Mouse (Mus musculus): ENCODE data around the gene Pank4. TPM values are rescaled to one million over a fixed set of nuclear protein-coding genes. Genes with fewer than 3 reads are reported as not detected.

Gene Pank4
- total RNA-seq, 2 experiments from 2014 or later, result 38.3 to 46.8 TPM

- no peak for DNase-seq (ENCODE audit: low spot score in 2 of 2)
Observed at GRCm38 (mm10) chr4:155011312-155012025, 47.5 kb downstream of the Pank4 start.

GRCm38 (mm10) chr4:155012115-155012514 is 48.2 kb downstream of the Pank4 start:
- no peak for DNase-seq (ENCODE audit: low spot score in 2 of 2)

- DNase-seq (ENCODE audit: low spot score in 2 of 2), result peak; percentile 66 to 72
Observed at GRCm38 (mm10) chr4:155012788-155013187, 48.9 kb downstream of the Pank4 start.

- no peak for DNase-seq (ENCODE audit: low spot score in 2 of 2)
Observed at GRCm38 (mm10) chr4:155014244-155014643, 50.3 kb downstream of the Pank4 start.

GRCm38 (mm10) chr4:155014791-155015190 is 50.9 kb downstream of the Pank4 start:
- DNase-seq (ENCODE audit: low spot score in 2 of 2), result peak; percentile 68 to 85

GRCm38 (mm10) chr4:155015550-155015949 is 51.6 kb downstream of the Pank4 start:
- DNase-seq (ENCODE audit: low spot score in 2 of 2), result no peak

GRCm38 (mm10) chr4:155016807-155017206 is 52.9 kb downstream of the Pank4 start:
- DNase-seq (ENCODE audit: low spot score in 2 of 2), result no peak

GRCm38 (mm10) chr4:155017253-155017878 is 53.4 kb downstream of the Pank4 start:
- no peak for DNase-seq (ENCODE audit: low spot score in 2 of 2)

- no peak for DNase-seq (ENCODE audit: low spot score in 2 of 2)
Observed at GRCm38 (mm10) chr4:155018066-155018465, 54.1 kb downstream of the Pank4 start.

GRCm38 (mm10) chr4:155018601-155019335 is 54.8 kb downstream of the Pank4 start:
- no peak for DNase-seq (ENCODE audit: low spot score in 2 of 2)

- DNase-seq (ENCODE audit: low spot score in 2 of 2), result peak in 1 of 2 experiments; percentile 56
Observed at GRCm38 (mm10) chr4:155019336-155019847, 55.5 kb downstream of the Pank4 start.

- DNase-seq (ENCODE audit: low spot score in 2 of 2), result no peak
Observed at GRCm38 (mm10) chr4:155020141-155020540, 56.2 kb downstream of the Pank4 start.

GRCm38 (mm10) chr4:155020813-155021212 is 56.9 kb downstream of the Pank4 start:
- DNase-seq (ENCODE audit: low spot score in 2 of 2), result no peak

GRCm38 (mm10) chr4:155022228-155022855 is 58.4 kb downstream of the Pank4 start:
- no peak for DNase-seq (ENCODE audit: low spot score in 2 of 2)

- no peak for DNase-seq (ENCODE audit: low spot score in 2 of 2)
Observed at GRCm38 (mm10) chr4:155024170-155025010, 60.5 kb downstream of the Pank4 start.

Other genes with a start within 250 kb of the Pank4 start
- gene Ttc34, start 126.7 kb upstream of the Pank4 start, total RNA-seq (2021), result 1 to 10 TPM; 1.9 to 2.0 TPM
- gene Mmel1, start 94.5 kb upstream of the Pank4 start, total RNA-seq (2021), result under 1 TPM; 0.60 to 0.70 TPM
- 10 to 100 TPM; 67.7 to 70.2 TPM for gene Fam213b, start 65.0 kb upstream of the Pank4 start, total RNA-seq (2021)
- gene Tnfrsf14, start 35.6 kb upstream of the Pank4 start, total RNA-seq (2021), result 1 to 10 TPM; 2.0 to 2.1 TPM
- 10 to 100 TPM; 35.7 to 36.1 TPM for gene Hes5, start 3.2 kb upstream of the Pank4 start, total RNA-seq (2021)
- gene Plch2, start 92.7 kb downstream of the Pank4 start, total RNA-seq (2021), result 10 to 100 TPM; 69.2 to 88.5 TPM
- 10 to 100 TPM; 18.5 to 19.2 TPM for gene Pex10, start 102.9 kb downstream of the Pank4 start, total RNA-seq (2021)
- 10 to 100 TPM; 64.6 to 64.7 TPM for gene Rer1, start 122.3 kb downstream of the Pank4 start, total RNA-seq (2021)
- gene Morn1, start 122.5 kb downstream of the Pank4 start, total RNA-seq (2021), result 10 to 100 TPM in 1 of 2 experiments, 1 to 10 TPM in 1; 9.0 to 10.4 TPM